Mouse (Mus musculus) bone marrow macrophage, adult 2 months (primary cell): ENCODE measurements around the gene Cdc20.

ENCODE experiments used
- CTCF ChIP-seq: IDR thresholded peaks from 2 replicates; pipeline ENCODE4 v1.5.1; 2012; ENCODE audit warnings: low read depth, mild to moderate bottlenecking, low read length, moderate library complexity
- POLR2A ChIP-seq: IDR thresholded peaks from 2 replicates; pipeline ENCODE4 v1.6.1; 2012; ENCODE audit warnings: mild to moderate bottlenecking, low read depth, low read length, borderline replicate concordance

GRCm38 (mm10) chr4:118396433-118396832 is 40.7 kb downstream of the Cdc20 start:
- TF ChIP-seq CTCF, result no peak
- TF ChIP-seq POLR2A, result no peak
